Mouse (Mus musculus) lung, adult 2 months (tissue): ENCODE measurements around the gene Tenm4.

Experiments
- CTCF ChIP-seq: fragments of 200-500 bp; IDR thresholded peaks from 2 replicates; pipeline ENCODE4 v1.5.1; 2011; ENCODE audit warnings: mild to moderate bottlenecking, low read length, control low read depth; ENCODE audit not compliant: insufficient read depth
- POLR2A ChIP-seq: fragments of 200-500 bp; IDR thresholded peaks from 2 replicates; pipeline ENCODE4 v1.6.1; 2011; ENCODE audit warnings: low read depth, mild to moderate bottlenecking, control low read depth, low read length, borderline replicate concordance; ENCODE audit errors: extremely low read depth

DNA sequence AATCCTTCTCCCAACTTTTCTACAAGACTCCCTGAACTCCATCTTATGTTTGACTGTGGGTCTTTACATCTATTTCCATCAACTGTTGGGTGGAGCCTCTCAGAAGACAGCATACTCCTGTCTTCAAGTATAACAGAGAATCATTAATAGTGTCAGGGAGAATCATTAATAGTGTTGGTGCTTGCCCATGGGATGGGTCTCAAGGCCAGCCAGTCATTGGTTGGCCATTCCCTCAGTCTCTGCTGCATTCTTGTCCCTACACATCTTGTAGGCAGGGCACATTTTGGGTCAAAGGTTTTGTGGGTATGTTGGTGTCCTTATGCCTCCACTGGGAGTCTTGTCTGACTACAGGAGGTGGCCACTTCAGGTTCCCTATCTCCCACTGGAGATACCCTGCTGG lies 91.1 kb downstream of the Tenm4 start:
- TF ChIP-seq POLR2A: no peak
- no peak for TF ChIP-seq CTCF
